Mouse (Mus musculus) MEL (cell line): ENCODE results near the gene Olfr748. TPM values are rescaled to one million over a fixed set of nuclear protein-coding genes. Genes with fewer than 3 reads are reported as not detected.
"Not testable (repeated sequence)": the region's sequence is repeated elsewhere in the genome, so short reads cannot be mapped to it uniquely, and the experiment has no call there.

Source experiments
- DNase-seq: peaks from one replicate; pipeline ENCODE4 v3.0.0; 2011; ENCODE audit warnings: low read depth, low spot score
- H3K27ac ChIP-seq: 2 replicates; pipeline ENCODE4 v1.5.1; 2012; ENCODE audit warnings: low read depth, mild to moderate bottlenecking, control low read depth, low read length, moderate library complexity; ENCODE audit not compliant: control insufficient read depth
- H3K27me3 ChIP-seq, 2 experiments: fragments of 150-350 bp in 1 of 2; sonication (generic) in 1 of 2; 2 replicates each; pipeline ENCODE4 v1.6.1; 2012; ENCODE audit warnings: low read length in 2 of 2, mild to moderate bottlenecking in 2 of 2, improper control_type of control experiment in 1 of 2, moderate library complexity in 1 of 2; ENCODE audit not compliant: insufficient read depth in 2 of 2, control insufficient read depth in 1 of 2
- H3K36me3 ChIP-seq, 2 experiments: 2 replicates each; pipeline ENCODE4 v1.6.1; 2012 to 2014; ENCODE audit warnings: low read length in 2 of 2, improper control_type of control experiment in 1 of 2, inconsistent platforms in 1 of 2, mild to moderate bottlenecking in 1 of 2; ENCODE audit not compliant: insufficient read depth in 2 of 2, control insufficient read depth in 1 of 2
- H3K4me1 ChIP-seq, 2 experiments: fragments of 150-350 bp in 1 of 2; sonication (generic) in 1 of 2; 2 replicates each; pipeline ENCODE4 v1.6.1; 2012; ENCODE audit warnings: low read length in 2 of 2, improper control_type of control experiment in 1 of 2, mild to moderate bottlenecking in 1 of 2; ENCODE audit not compliant: insufficient read depth in 2 of 2, control insufficient read depth in 1 of 2
- H3K4me3 ChIP-seq, 2 experiments: fragments of 150-350 bp in 1 of 2; sonication (generic) in 1 of 2; 2 replicates each; pipeline ENCODE4 v1.5.1; 2012; ENCODE audit warnings: low read depth in 2 of 2, low read length in 2 of 2, mild to moderate bottlenecking in 2 of 2, moderate library complexity in 2 of 2, control low read depth in 1 of 2, improper control_type of control experiment in 1 of 2; ENCODE audit not compliant: control insufficient read depth in 1 of 2, insufficient read depth in 1 of 2
- H3K79me2 ChIP-seq: 2 replicates; pipeline ENCODE4 v1.6.1; 2012; ENCODE audit warnings: mild to moderate bottlenecking, low read length, moderate library complexity; ENCODE audit not compliant: control insufficient read depth, poor library complexity, insufficient read depth
- H3K9ac ChIP-seq: 2 replicates; pipeline ENCODE4 v1.6.1; 2012; ENCODE audit warnings: low read depth, mild to moderate bottlenecking, control low read depth, low read length, moderate library complexity; ENCODE audit not compliant: control insufficient read depth, poor library complexity, severe bottlenecking
- H3K9me3 ChIP-seq: fragments of 150-350 bp; sonication (generic); replicated peaks from 2 replicates; pipeline ENCODE4 v1.6.1; 2012; ENCODE audit warnings: mild to moderate bottlenecking, low read length, improper control_type of control experiment, moderate library complexity; ENCODE audit not compliant: insufficient read depth
- CHD2 ChIP-seq: IDR thresholded peaks from 2 replicates; pipeline ENCODE4 v1.6.1; 2011; ENCODE audit warnings: low read length, improper control_type of control experiment
- HCFC1 ChIP-seq: IDR thresholded peaks from 2 replicates; pipeline ENCODE4 v1.6.1; 2012; ENCODE audit warnings: low read depth, mild to moderate bottlenecking, inconsistent platforms, low read length, improper control_type of control experiment, moderate library complexity
- JUND ChIP-seq: IDR thresholded peaks from 2 replicates; pipeline ENCODE4 v1.6.1; 2011; ENCODE audit warnings: low read depth, mild to moderate bottlenecking, improper control_type of control experiment, low read length
- MAX ChIP-seq: IDR thresholded peaks from 2 replicates; pipeline ENCODE4 v1.6.1; 2011; ENCODE audit warnings: low read length, improper control_type of control experiment
- MYC ChIP-seq: IDR thresholded peaks from 2 replicates; pipeline ENCODE4 v1.6.1; 2011; ENCODE audit warnings: low read depth, mild to moderate bottlenecking, low read length, improper control_type of control experiment, moderate library complexity
- POLR2AphosphoS2 ChIP-seq: IDR thresholded peaks from 2 replicates; pipeline ENCODE4 v1.6.1; 2011; ENCODE audit warnings: low read length, improper control_type of control experiment
- POLR2AphosphoS5 ChIP-seq: IDR thresholded peaks from 2 replicates; pipeline ENCODE4 v1.6.1; 2012; ENCODE audit warnings: low read depth, borderline replicate concordance, mild to moderate bottlenecking, inconsistent platforms, low read length, moderate library complexity, mixed read lengths
- RCOR1 ChIP-seq: IDR thresholded peaks from 2 replicates; pipeline ENCODE4 v1.6.1; 2012; ENCODE audit warnings: low read depth, mild to moderate bottlenecking, inconsistent platforms, low read length, improper control_type of control experiment
- SMC3 ChIP-seq: IDR thresholded peaks from 2 replicates; pipeline ENCODE4 v1.6.1; 2011; ENCODE audit warnings: low read depth, low read length, improper control_type of control experiment
- TBP ChIP-seq: IDR thresholded peaks from 2 replicates; pipeline ENCODE4 v1.8.0; 2011; ENCODE audit warnings: low read depth, low read length, improper control_type of control experiment
- UBTF ChIP-seq: IDR thresholded peaks from 2 replicates; pipeline ENCODE4 v1.6.1; 2012; ENCODE audit warnings: low read depth, mild to moderate bottlenecking, inconsistent platforms, low read length, improper control_type of control experiment, moderate library complexity, borderline replicate concordance; ENCODE audit not compliant: insufficient read depth
- ZKSCAN1 ChIP-seq: IDR thresholded peaks from 2 replicates; pipeline ENCODE4 v1.6.1; 2012; ENCODE audit warnings: low read depth, mild to moderate bottlenecking, inconsistent platforms, low read length, improper control_type of control experiment, moderate library complexity
- polyA plus RNA-seq, 2 experiments: library from polyadenylated mRNA; stranded (reverse) in 1 of 2; unstranded in 1 of 2; fragments of >175 nt in 1 of 2; fragments of >200 nt in 1 of 2; gene quantifications; 2 replicates each; pipeline versions ENCODE4 v1.2.1 to v1.2.4; 2012; ENCODE audit warnings: low replicate concordance in 2 of 2, low read depth in 1 of 2; ENCODE audit not compliant: insufficient read length in 2 of 2, insufficient read depth in 1 of 2, missing spikeins in 1 of 2
- total RNA-seq: library from RNA; depleted of rRNA; stranded (reverse); fragments of 300-350 nt; gene quantifications from 2 replicates; pipeline ENCODE4 v1.2.3, GENCODE M21; 2012; rRNA removed

The Olfr748 gene
- total RNA-seq (not detected in 2 replicates), polyA plus RNA-seq (not detected)

GRCm38 (mm10) chr14:50707073-50707472, at the start of gene Olfr748:
Olfr748 (plus strand) TSS chr14:50707373.
- H3K9me3 ChIP-seq = no peaks in the 10 kb centered on the region
- TF ChIP-seq SMC3 (no peak), TBP (no peak), UBTF (no peak), MYC (no peak)
- TF ChIP-seq, all 39 proteins: peak for 0
- no peaks in the 10 kb centered on the region for H3K36me3 ChIP-seq
- DNase-seq = no peak
- H3K9ac ChIP-seq = no peak within 1 kb of the TSS
- no peaks in the 10 kb centered on the region for H3K79me2 ChIP-seq
- H3K27me3 ChIP-seq = no peaks in the 10 kb centered on the region
- H3K27ac ChIP-seq = no peak within 1 kb of the TSS
- H3K4me3 ChIP-seq = no peak within 1 kb of the TSS
- no peaks in the 10 kb centered on the region for H3K4me1 ChIP-seq

DNA sequence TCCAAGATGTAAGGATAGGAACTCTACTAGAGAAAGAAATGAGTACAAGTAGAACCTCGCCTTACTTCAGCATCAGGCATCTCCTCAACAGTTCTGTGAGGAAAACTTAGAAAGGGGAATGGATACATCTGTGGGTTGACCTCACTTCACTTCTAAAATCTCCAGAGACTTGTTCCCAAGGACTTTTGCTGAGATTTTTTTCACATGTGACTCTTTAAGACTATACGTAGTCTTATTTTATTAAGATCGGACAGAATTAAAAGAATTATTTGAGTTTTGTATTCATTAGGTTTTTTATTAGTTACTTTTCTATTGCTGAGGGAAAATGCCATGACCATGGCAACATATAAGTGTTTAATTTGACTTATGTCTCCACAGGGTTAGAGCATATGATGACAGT, 14.1 kb upstream of the Olfr748 start, which contains the start of gene Olfr747:
TSS of gene Olfr747 (minus strand) at position 101 of the 400 bp plus-strand sequence.
- H3K4me3 ChIP-seq = no peak within 1 kb of the TSS
- no peak for TF ChIP-seq HCFC1
- no peak for TF ChIP-seq POLR2AphosphoS2
- TF ChIP-seq JUND = no peak
- no peak for TF ChIP-seq ZKSCAN1
- TF ChIP-seq MAX = no peak
- TF ChIP-seq CHD2 = no peak
- no peak for TF ChIP-seq POLR2AphosphoS5
- no peak for TF ChIP-seq RCOR1
- no peak for DNase-seq
- no peaks in the 10 kb centered on the region; a peak in 1 of 4 replicates for H3K27me3 ChIP-seq
- H3K79me2 ChIP-seq = no peaks in the 10 kb centered on the region
- no peaks in the 10 kb centered on the region for H3K4me1 ChIP-seq
- H3K27ac ChIP-seq = no peak within 1 kb of the TSS
- no peaks in the 10 kb centered on the region for H3K9me3 ChIP-seq
- no peaks in the 10 kb centered on the region for H3K36me3 ChIP-seq
- no peak within 1 kb of the TSS for H3K9ac ChIP-seq

GRCm38 (mm10) chr14:50719875-50720274, 12.7 kb downstream of the Olfr748 start:
- not testable (repeated sequence) for H3K4me3 ChIP-seq, DNase-seq, H3K27ac ChIP-seq, H3K4me1 ChIP-seq, H3K9ac ChIP-seq, H3K27me3 ChIP-seq, H3K36me3 ChIP-seq, H3K79me2 ChIP-seq, H3K9me3 ChIP-seq

DNA sequence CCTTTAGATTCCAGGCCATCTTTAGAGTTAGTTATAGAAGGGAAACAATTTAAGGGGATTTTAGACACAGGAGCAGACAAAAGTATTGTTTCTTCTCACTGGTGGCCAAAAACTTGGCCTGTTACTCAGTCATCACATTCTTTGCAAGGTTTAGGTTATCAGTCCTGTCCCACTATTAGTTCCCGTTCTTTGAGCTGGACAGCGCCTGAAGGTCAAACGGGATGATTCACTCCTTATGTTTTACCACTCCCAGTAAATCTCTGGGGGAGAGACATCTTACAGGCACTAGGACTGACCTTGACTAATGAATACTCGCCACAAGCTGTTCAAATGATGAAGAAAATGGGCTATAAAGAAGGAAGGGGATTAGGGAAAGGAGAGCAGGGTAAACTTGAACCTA, 15.2 kb downstream of the Olfr748 start:
- H3K9me3 ChIP-seq, H3K4me1 ChIP-seq, H3K27me3 ChIP-seq, H3K9ac ChIP-seq, H3K79me2 ChIP-seq, H3K36me3 ChIP-seq, H3K4me3 ChIP-seq, DNase-seq, H3K27ac ChIP-seq: not testable (repeated sequence)
